Mouse (Mus musculus) left cerebral cortex, postnatal 14 days (tissue): ENCODE measurements around the gene Lmf1. TPM values are rescaled to one million over a fixed set of nuclear protein-coding genes. Genes with fewer than 3 reads are reported as not detected.

Source experiments
- DNase-seq, 2 experiments: peaks; one replicate each; pipeline ENCODE4 v3.0.0; 2021 to 2022; ENCODE audit warnings: low spot score in 2 of 2, mixed read lengths in 1 of 2
- intact Hi-C: fragments of 180-260 bp; cut with DNase I; formaldehyde crosslinking; loops from one replicate; pipeline ENCODE4 v1.15.1; 2025
- total RNA-seq, 2 experiments: library from RNA; stranded (reverse); gene quantifications; 2 replicates each; pipeline ENCODE4 v1.2.3; 2021

Gene Lmf1
- total RNA-seq, 2 experiments from 2014 or later: 22.1 to 23.4 TPM

- intact Hi-C loops: loop anchor here (10.0 kb wide), 1 partner anchor 229 kb away; the partner anchor contains the start of genes AC134908.4, Fam173a and Metrn
- no peak for DNase-seq
These were observed 12.9 kb upstream of the Lmf1 start for GRCm38 (mm10) chr17:25565860-25566600.

GRCm38 (mm10) chr17:25567261-25567660 lies 11.6 kb upstream of the Lmf1 start:
- no peak for DNase-seq
- intact Hi-C loops: loop anchor here (10.0 kb wide), 1 partner anchor 228 kb away; the partner anchor contains the start of genes AC134908.4, Fam173a and Metrn

GRCm38 (mm10) chr17:25567745-25568144 lies 11.1 kb upstream of the Lmf1 start:
- DNase-seq: peak; percentile 82 to 84

GRCm38 (mm10) chr17:25568206-25568605 lies 10.7 kb upstream of the Lmf1 start:
- intact Hi-C loops: loop anchor here (2.0 to 10.0 kb wide), 3 partner anchors 67 to 227 kb away; partner anchors contain the start of genes AC134908.4, Fam173a and Metrn
- no peak for DNase-seq

More at GRCm38 (mm10) chr17:25567745-25568144, 11.1 kb upstream of the Lmf1 start:
- intact Hi-C loops: loop anchor here (2.0 to 10.0 kb wide), 3 partner anchors 67 to 227 kb away; partner anchors contain the start of genes AC134908.4, Fam173a and Metrn

- intact Hi-C loops: loop anchor here (2.0 to 10.0 kb wide), 3 partner anchors 66 to 226 kb away; partner anchors contain the start of genes AC134908.4, Fam173a and Metrn
- no peak for DNase-seq
These were observed 10.0 kb upstream of the Lmf1 start for GRCm38 (mm10) chr17:25568880-25569279.

GRCm38 (mm10) chr17:25569833-25570647 lies 8.8 kb upstream of the Lmf1 start:
- intact Hi-C loops: loop anchor here (2.0 to 10.0 kb wide), 4 partner anchors 52 to 225 kb away; partner anchors contain the start of genes AC134908.4, Fam173a and Metrn
- DNase-seq: no peak

- intact Hi-C loops: loop anchor here (5.0 kb wide), 1 partner anchor 51 kb away; no protein-coding TSS in a partner anchor
These were observed 8.0 kb upstream of the Lmf1 start, which contains the start of gene Sox8 for GRCm38 (mm10) chr17:25570648-25571452. TSS of gene Sox8 (minus strand) at chr17:25570686.

GRCm38 (mm10) chr17:25571453-25571820 lies 7.4 kb upstream of the Lmf1 start:
- DNase-seq: no peak
- intact Hi-C loops: loop anchor here (5.0 kb wide), 1 partner anchor 51 kb away; no protein-coding TSS in a partner anchor

More at GRCm38 (mm10) chr17:25570648-25571452, 8.0 kb upstream of the Lmf1 start, which contains the start of gene Sox8:
- peak; percentile 89 to 92 for DNase-seq

- DNase-seq: no peak
- intact Hi-C loops: no loop called here
These were observed 3.5 kb upstream of the Lmf1 start for GRCm38 (mm10) chr17:25575208-25575971.

GRCm38 (mm10) chr17:25576034-25576433 lies 2.9 kb upstream of the Lmf1 start:
- intact Hi-C loops: no loop called here
- no peak for DNase-seq

GRCm38 (mm10) chr17:25577263-25577662 lies 1.6 kb upstream of the Lmf1 start:
- intact Hi-C loops: no loop called here
- DNase-seq: no peak

GRCm38 (mm10) chr17:25577702-25578101 lies 1.2 kb upstream of the Lmf1 start:
- no peak for DNase-seq
- intact Hi-C loops: no loop called here

- no peak for DNase-seq
These were observed 605 bp downstream of the Lmf1 start for GRCm38 (mm10) chr17:25579332-25580047.

GRCm38 (mm10) chr17:25582076-25582475 lies 3.2 kb downstream of the Lmf1 start:
- DNase-seq: no peak
- intact Hi-C loops: no loop called here

More at GRCm38 (mm10) chr17:25579332-25580047, 605 bp downstream of the Lmf1 start:
- intact Hi-C loops: no loop called here

- intact Hi-C loops: no loop called here
- no peak for DNase-seq
These were observed 4.2 kb downstream of the Lmf1 start for GRCm38 (mm10) chr17:25583099-25583498.

GRCm38 (mm10) chr17:25583858-25584257 lies 5.0 kb downstream of the Lmf1 start:
- intact Hi-C loops: no loop called here
- DNase-seq: no peak

GRCm38 (mm10) chr17:25584646-25585045 lies 5.8 kb downstream of the Lmf1 start:
- DNase-seq: no peak
- intact Hi-C loops: no loop called here
